Mouse (Mus musculus) kidney, embryonic 15.5 days (tissue): ENCODE results near the gene Bnip3. TPM values are rescaled to one million over a fixed set of nuclear protein-coding genes. Genes with fewer than 3 reads are reported as not detected.

Source experiments
- ATAC-seq: fragments of 200-750 bp; cut with Nextera tagmentation; replicated peaks from 2 replicates; pipeline ENCODE4 v1.8.0; 2017; ENCODE audit warnings: moderate TSS enrichment; ENCODE audit not compliant: low FRiP score
- H3K27ac ChIP-seq: fragments of 300-500 bp; sonication (generic); 2 replicates; pipeline ENCODE4 v1.5.1; 2015; ENCODE audit warnings: mild to moderate bottlenecking, inconsistent platforms
- H3K27me3 ChIP-seq: fragments of 300-500 bp; sonication (generic); 2 replicates; pipeline ENCODE4 v1.6.1; 2015; ENCODE audit warnings: inconsistent platforms
- H3K36me3 ChIP-seq: fragments of 300-500 bp; sonication (generic); 2 replicates; pipeline ENCODE4 v1.6.1; 2015; ENCODE audit warnings: inconsistent platforms
- H3K4me1 ChIP-seq: fragments of 300-500 bp; sonication (generic); 2 replicates; pipeline ENCODE4 v1.6.1; 2015; ENCODE audit warnings: inconsistent platforms
- H3K4me2 ChIP-seq: fragments of 300-500 bp; sonication (generic); 2 replicates; pipeline ENCODE4 v1.6.1; 2015; ENCODE audit warnings: moderate library complexity, mild to moderate bottlenecking, inconsistent platforms
- H3K4me3 ChIP-seq: fragments of 300-500 bp; sonication (generic); replicated peaks from 2 replicates; pipeline ENCODE4 v1.5.1; 2015; ENCODE audit warnings: mild to moderate bottlenecking, inconsistent platforms
- H3K9ac ChIP-seq: fragments of 300-500 bp; sonication (generic); 2 replicates; pipeline ENCODE4 v1.6.1; 2015; ENCODE audit warnings: mild to moderate bottlenecking, inconsistent platforms
- H3K9me3 ChIP-seq: fragments of 300-500 bp; sonication (generic); replicated peaks from 2 replicates; pipeline ENCODE4 v1.6.1; 2016; ENCODE audit warnings: inconsistent platforms
- WGBS: fragments of 180-500 bp; shearing (Covaris S2); methylation state at CpG from one replicate; pipeline ENCODE4 v1.1.7; 2015; ENCODE audit warnings: mixed read lengths; 5-methylcytosine and 5-hydroxymethylcytosine counted together
- polyA plus RNA-seq: library from polyadenylated mRNA; unstranded; fragments of >200 nt; fragmentation: Nextera tagmentation; extraction: Ambion mirVana; gene quantifications from 2 replicates; pipeline ENCODE4 v1.2.1, GENCODE M21; 2015

The Bnip3 gene
- polyA plus RNA-seq, 1 experiment from 2014 or later = 106 TPM

- no peaks in the 10 kb centered on the region for H3K36me3 ChIP-seq
- no peaks in the 10 kb centered on the region for H3K27me3 ChIP-seq
- H3K4me2 ChIP-seq = no peak overlapping the region
- no peak overlapping the region for H3K4me3 ChIP-seq
- 92% methylated on average over 4 of the region's 4 CpGs for WGBS
- no peaks in the 10 kb centered on the region for H3K4me1 ChIP-seq
- H3K27ac ChIP-seq = no peak overlapping the region
- no peak overlapping the region for H3K9ac ChIP-seq
- H3K9me3 ChIP-seq = no peaks in the 10 kb centered on the region
- ATAC-seq = no peak
Observed at GRCm38 (mm10) chr7:138928456-138928855, 19.1 kb upstream of the Bnip3 start.

GRCm38 (mm10) chr7:138923756-138924425, 14.6 kb upstream of the Bnip3 start:
- WGBS = 11% methylated on average over 3 of the region's 3 CpGs

GRCm38 (mm10) chr7:138921611-138922010, 12.3 kb upstream of the Bnip3 start:
- no peaks in the 10 kb centered on the region for H3K27me3 ChIP-seq
- H3K9me3 ChIP-seq = no peaks in the 10 kb centered on the region
- peaks cover 11% of the 10 kb centered on the region for H3K4me1 ChIP-seq
- 95% methylated on average over 8 of the region's 8 CpGs for WGBS
- H3K36me3 ChIP-seq = no peaks in the 10 kb centered on the region
- no peak overlapping the region for H3K4me2 ChIP-seq
- no peak for ATAC-seq
- no peak overlapping the region for H3K4me3 ChIP-seq
- H3K27ac ChIP-seq = no peak overlapping the region
- no peak overlapping the region for H3K9ac ChIP-seq

More at GRCm38 (mm10) chr7:138923756-138924425, 14.6 kb upstream of the Bnip3 start:
- no peaks in the 10 kb centered on the region for H3K36me3 ChIP-seq
- no peak overlapping the region for H3K9ac ChIP-seq
- no peak for ATAC-seq
- H3K4me1 ChIP-seq = peaks cover 10% of the 10 kb centered on the region
- H3K27ac ChIP-seq = no peak overlapping the region
- H3K27me3 ChIP-seq = no peaks in the 10 kb centered on the region
- H3K4me2 ChIP-seq = no peak overlapping the region
- H3K9me3 ChIP-seq = no peaks in the 10 kb centered on the region
- no peak overlapping the region for H3K4me3 ChIP-seq

GRCm38 (mm10) chr7:138919156-138919944, 10.0 kb upstream of the Bnip3 start:
- Histone ChIP-seq H3K4me1 (peaks cover 11% of the 10 kb centered on the region), H3K4me3 (peak overlapping the region; percentile 41), H3K9me3 (no peaks in the 10 kb centered on the region), H3K9ac (peak overlapping the region; percentile 38), H3K4me2 (peak overlapping the region; percentile 73), H3K36me3 (no peaks in the 10 kb centered on the region), H3K27me3 (no peaks in the 10 kb centered on the region), H3K27ac (peak overlapping the region; percentile 78)
- ATAC-seq = peak; percentile 88
- WGBS = under 1% methylated on average over 26 of the region's 26 CpGs

GRCm38 (mm10) chr7:138913616-138914015, 4.3 kb upstream of the Bnip3 start:
- no peak for ATAC-seq
- Histone ChIP-seq H3K4me1 (peaks cover 18% of the 10 kb centered on the region), H3K36me3 (no peaks in the 10 kb centered on the region), H3K27me3 (no peaks in the 10 kb centered on the region; the same call in 1 of the 2 replicates), H3K4me3 (no peak overlapping the region), H3K4me2 (no peak overlapping the region), H3K9ac (no peak overlapping the region), H3K27ac (no peak overlapping the region), H3K9me3 (no peaks in the 10 kb centered on the region)
- WGBS = 60% methylated on average over 3 of the region's 3 CpGs

- H3K4me2 ChIP-seq = peak overlapping the region; percentile 80
- H3K4me1 ChIP-seq = peaks cover 38% of the 10 kb centered on the region
- H3K27me3 ChIP-seq = no peaks in the 10 kb centered on the region; the same call in 1 of the 2 replicates
- H3K36me3 ChIP-seq = no peaks in the 10 kb centered on the region
- H3K9ac ChIP-seq = peak overlapping the region; percentile 51; the same call in 1 of the 2 replicates
- peak overlapping the region; percentile 81 for H3K4me3 ChIP-seq
- H3K9me3 ChIP-seq = no peaks in the 10 kb centered on the region
- peak overlapping the region; percentile 87 for H3K27ac ChIP-seq
- WGBS = 26% methylated on average over 7 of the region's 7 CpGs
- no peak for ATAC-seq
Observed at GRCm38 (mm10) chr7:138910193-138910562, 859 bp upstream of the Bnip3 start.

- Histone ChIP-seq H3K36me3 (no peaks in the 10 kb centered on the region), H3K27me3 (no peaks in the 10 kb centered on the region; the same call in 1 of the 2 replicates), H3K9ac (peak overlapping the region; percentile 84), H3K4me2 (peak overlapping the region; percentile 80), H3K9me3 (no peaks in the 10 kb centered on the region), H3K4me1 (peaks cover 44% of the 10 kb centered on the region), H3K27ac (peak overlapping the region; percentile 87), H3K4me3 (peak overlapping the region; percentile 81)
- ATAC-seq = no peak
- 7% methylated on average over 10 of the region's 10 CpGs for WGBS
Observed at GRCm38 (mm10) chr7:138908768-138909276, 497 bp downstream of the Bnip3 start.

- Histone ChIP-seq H3K4me3 (peak overlapping the region; percentile 81), H3K9me3 (no peaks in the 10 kb centered on the region), H3K4me1 (peaks cover 46% of the 10 kb centered on the region), H3K27ac (0 out of 2 replicates have a peak overlapping the region, but pooled peaks have one; percentile 18), H3K4me2 (peak overlapping the region; percentile 80), H3K27me3 (no peaks in the 10 kb centered on the region; the same call in 1 of the 2 replicates), H3K9ac (peak overlapping the region; percentile 84; the same call in 1 of the 2 replicates), H3K36me3 (no peaks in the 10 kb centered on the region)
- no peak for ATAC-seq
- WGBS = 75% methylated on average over 5 of the region's 5 CpGs
Observed at GRCm38 (mm10) chr7:138907976-138908375, 1.3 kb downstream of the Bnip3 start.

- 0 out of 2 replicates have a peak overlapping the region, but pooled peaks have one; percentile 2 for H3K9ac ChIP-seq
- peak overlapping the region; percentile 80 for H3K4me2 ChIP-seq
- no peaks in the 10 kb centered on the region; the same call in 1 of the 2 replicates for H3K27me3 ChIP-seq
- H3K4me3 ChIP-seq = peak overlapping the region; percentile 26
- H3K4me1 ChIP-seq = peaks cover 46% of the 10 kb centered on the region
- no peak; the same call in 1 of the 2 replicates for ATAC-seq
- no peaks in the 10 kb centered on the region for H3K36me3 ChIP-seq
- H3K27ac ChIP-seq = peak overlapping the region; percentile 45; the same call in 1 of the 2 replicates
- WGBS = 9% methylated on average over 7 of the region's 7 CpGs
- no peaks in the 10 kb centered on the region for H3K9me3 ChIP-seq
Observed at GRCm38 (mm10) chr7:138907043-138907442, 2.3 kb downstream of the Bnip3 start.

GRCm38 (mm10) chr7:138906441-138906840, 2.9 kb downstream of the Bnip3 start:
- peak overlapping the region; percentile 26 for H3K4me3 ChIP-seq
- H3K27ac ChIP-seq = peak overlapping the region; percentile 45; the same call in 1 of the 2 replicates
- no peaks in the 10 kb centered on the region for H3K9me3 ChIP-seq
- H3K4me1 ChIP-seq = peaks cover 46% of the 10 kb centered on the region
- no peaks in the 10 kb centered on the region for H3K36me3 ChIP-seq
- H3K9ac ChIP-seq = 0 out of 2 replicates have a peak overlapping the region, but pooled peaks have one; percentile 2
- H3K4me2 ChIP-seq = peak overlapping the region; percentile 80
- no peaks in the 10 kb centered on the region; the same call in 1 of the 2 replicates for H3K27me3 ChIP-seq
- 74% methylated on average over 1 of the region's 1 CpGs for WGBS
- ATAC-seq = no peak

- Histone ChIP-seq H3K9ac (no peak overlapping the region), H3K27ac (peak overlapping the region; percentile 82), H3K4me2 (peak overlapping the region; percentile 4; the same call in 1 of the 2 replicates)
Observed at GRCm38 (mm10) chr7:138903886-138904435, 5.4 kb downstream of the Bnip3 start.

More at GRCm38 (mm10) chr7:138903886-138904435, 5.4 kb downstream of the Bnip3 start:
- H3K4me3 ChIP-seq = no peak overlapping the region
- peaks cover 31% of the 10 kb centered on the region for H3K4me1 ChIP-seq
- H3K36me3 ChIP-seq = no peaks in the 10 kb centered on the region
- H3K27me3 ChIP-seq = no peaks in the 10 kb centered on the region
- ATAC-seq = peak; percentile 31; the same call in 1 of the 2 replicates
- 33% methylated on average over 7 of the region's 7 CpGs for WGBS
- no peaks in the 10 kb centered on the region for H3K9me3 ChIP-seq
